Mouse (Mus musculus) fat pad, adult 2 months (tissue): Measurements from ENCODE around the gene Kctd20.

Source experiments
- DNase-seq: peaks from one replicate; pipeline ENCODE4 v3.0.0-alpha.2; 2011; ENCODE audit warnings: low read depth, low spot score; ENCODE audit errors: extremely low read depth

Gene Kctd20

GRCm38 (mm10) chr17:28951831-28952799 lies at the start of gene Kctd20:
TSS of gene Kctd20 (plus strand) at chr17:28951950.
- no peak for DNase-seq

GRCm38 (mm10) chr17:28904546-28905376 lies 47.0 kb upstream of the Kctd20 start:
- DNase-seq = no peak

GRCm38 (mm10) chr17:28905377-28905916 lies 46.3 kb upstream of the Kctd20 start:
- DNase-seq = no peak

DNA sequence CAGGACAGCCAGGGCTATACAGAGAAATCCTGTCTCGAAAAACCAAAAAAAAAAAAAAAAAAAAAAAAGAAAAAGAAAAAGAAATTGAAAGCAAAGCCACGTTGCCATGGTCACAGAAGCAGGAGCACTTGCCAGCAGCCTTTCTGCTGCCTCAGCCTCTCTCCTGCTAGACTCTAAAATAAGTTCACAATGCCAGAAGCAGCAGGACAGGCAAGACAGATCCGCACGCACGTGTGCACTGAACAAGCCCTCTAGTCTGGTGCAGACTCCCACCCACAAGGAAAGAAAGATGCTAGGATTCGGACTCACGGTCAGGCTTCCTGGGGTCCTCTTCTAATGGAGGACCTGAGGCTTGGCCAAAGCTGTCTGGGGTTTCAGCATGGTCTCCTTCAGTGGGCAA lies 43.8 kb upstream of the Kctd20 start:
- DNase-seq = no peak

DNA sequence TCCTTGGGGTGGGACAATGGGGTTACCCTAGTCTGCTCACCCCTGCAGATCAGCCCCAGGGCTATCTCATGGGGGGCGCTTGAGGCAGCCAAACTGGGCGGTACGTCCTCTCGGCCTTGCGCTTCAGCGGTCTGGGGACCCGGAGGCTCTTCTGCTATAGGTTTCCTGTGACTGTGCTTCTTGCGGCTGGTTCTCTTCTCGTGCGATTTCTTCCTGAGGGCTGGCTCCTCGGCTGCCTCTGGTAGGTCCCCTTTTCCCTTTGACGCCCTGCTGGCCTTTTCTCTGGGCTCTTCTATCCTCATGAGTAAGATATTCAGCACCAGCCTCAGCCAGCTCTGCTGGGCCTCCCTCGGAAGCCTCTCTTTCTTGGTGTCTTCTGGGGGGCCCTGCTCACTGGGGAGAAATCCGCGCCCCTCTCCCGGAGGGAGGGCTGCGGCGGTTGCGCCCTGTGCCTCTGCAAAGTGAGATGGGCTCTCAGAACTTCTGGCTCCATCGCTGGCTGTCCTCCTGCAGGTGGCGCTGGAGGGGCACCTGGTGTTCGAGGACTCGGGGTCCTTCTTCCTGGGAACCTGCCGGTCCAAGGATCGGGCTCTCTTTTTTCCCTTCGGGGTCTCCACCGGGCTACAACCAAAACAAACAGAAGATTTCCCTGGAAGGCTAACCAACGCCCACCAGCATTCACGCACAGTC lies 42.4 kb upstream of the Kctd20 start:
- DNase-seq = no peak

GRCm38 (mm10) chr17:28910139-28910538 lies 41.6 kb upstream of the Kctd20 start:
- no peak for DNase-seq

- DNase-seq = no peak
Observed at GRCm38 (mm10) chr17:28913200-28913599, 38.5 kb upstream of the Kctd20 start.

DNA sequence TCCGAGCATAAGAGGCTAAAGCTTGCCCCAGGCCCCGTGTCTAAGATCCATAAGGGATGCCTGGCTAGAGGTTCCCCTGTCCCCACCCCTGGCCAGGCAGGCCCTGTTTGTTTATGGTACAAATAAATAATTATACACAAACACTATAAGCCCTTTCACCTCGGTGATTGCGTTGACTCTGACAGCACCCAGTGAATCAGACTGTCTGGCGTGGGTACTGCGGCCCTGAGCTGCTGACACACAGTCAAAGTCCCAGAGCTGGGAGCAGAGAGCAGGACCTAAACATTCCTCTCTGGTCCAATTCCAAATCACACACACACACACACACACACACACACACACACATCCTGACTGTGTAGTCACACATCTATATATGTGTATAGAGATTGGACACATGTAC lies 37.8 kb upstream of the Kctd20 start:
- DNase-seq = no peak

DNA sequence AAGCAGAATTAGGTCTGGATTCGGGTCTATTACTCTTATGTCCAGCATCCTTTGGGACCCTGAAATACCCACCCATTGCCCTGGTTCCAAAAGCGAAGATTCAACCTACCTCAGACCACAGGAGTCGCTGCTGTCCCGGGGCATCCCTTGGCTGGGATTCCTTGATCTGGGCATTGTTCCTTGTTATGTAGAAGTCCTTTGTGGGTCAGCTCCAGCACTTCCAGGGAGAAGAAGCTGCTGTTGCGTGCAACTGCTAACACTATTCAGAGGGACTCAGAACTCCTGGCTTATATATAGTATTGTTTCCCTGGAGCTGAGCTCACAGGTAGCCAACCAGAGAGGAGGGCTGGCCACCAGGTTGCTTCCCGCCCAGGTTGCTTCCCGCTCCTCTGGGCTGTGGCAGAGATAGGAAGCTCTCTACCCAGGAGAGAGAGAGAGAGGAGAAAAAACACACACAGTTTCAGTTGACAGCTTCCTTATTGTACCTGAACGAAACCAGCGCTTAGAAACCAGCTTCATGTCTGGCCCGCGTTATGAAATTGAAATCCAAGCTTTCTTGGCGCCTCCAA lies 36.6 kb upstream of the Kctd20 start, which contains the start of gene 4930539E08Rik:
TSS of gene 4930539E08Rik (minus strand) at position 265 of the 569 bp plus-strand sequence.
- no peak for DNase-seq

- no peak for DNase-seq
Observed at GRCm38 (mm10) chr17:28916520-28916919, 35.2 kb upstream of the Kctd20 start.

GRCm38 (mm10) chr17:28921086-28921485 lies 30.7 kb upstream of the Kctd20 start:
- no peak for DNase-seq

- DNase-seq = no peak
Observed at GRCm38 (mm10) chr17:28922096-28922495, 29.7 kb upstream of the Kctd20 start.

GRCm38 (mm10) chr17:28924957-28925595 lies 26.7 kb upstream of the Kctd20 start:
- no peak for DNase-seq

- no peak for DNase-seq
Observed at GRCm38 (mm10) chr17:28926380-28926779, 25.4 kb upstream of the Kctd20 start.

- no peak for DNase-seq
Observed at GRCm38 (mm10) chr17:28926866-28927635, 24.7 kb upstream of the Kctd20 start.

- no peak for DNase-seq
Observed at GRCm38 (mm10) chr17:28928004-28928403, 23.7 kb upstream of the Kctd20 start.

- no peak for DNase-seq
Observed at GRCm38 (mm10) chr17:28929369-28929768, 22.4 kb upstream of the Kctd20 start.

GRCm38 (mm10) chr17:28930392-28931074 lies 21.2 kb upstream of the Kctd20 start:
- no peak for DNase-seq
